10 mouse cellular contexts compared by ENCODE assay signal in genomic region chr10:42697007-42697406, GRCm38 (mm10).
DNase-seq lines count a peak whose midpoint lies in the region; ATAC-seq and TF ChIP-seq lines count a peak whose summit lies in the region.
"Had no signal": no experiment of that assay in that cellular context is flagged by ENCODE, and none has a peak within 500 bp of the region (broad histone marks: within the 10 kb centered on the region; RNA-seq: fewer than 3 reads in every experiment).

No protein-coding gene starts in this region.

- H3K27me3 ChIP-seq in hindbrain, embryonic 10.5 days (ENCODE audit: insufficient read depth, poor library complexity, severe bottlenecking), result no peaks in the 10 kb centered on the region
- H3K27me3 ChIP-seq in hindbrain, embryonic 12.5 days, result no peaks in the 10 kb centered on the region
- H3K27me3 ChIP-seq in small intestine, adult 2 months (ENCODE audit: control insufficient read depth, insufficient read depth, low read length), result no peaks in the 10 kb centered on the region
- H3K27me3 ChIP-seq: embryonic facial prominence, embryonic 12.5 days; neural tube, embryonic 13.5 days had no signal

- peak; percentile 61; the same call in 1 of the 2 replicates for TF ChIP-seq CTCF in small intestine, adult 2 months (IDR thresholded peaks at IDR 0.05; ENCODE audit: extremely low read depth, insufficient read length, insufficient replicate concordance, low read depth, low read length)

- H3K4me1 ChIP-seq in hindbrain, embryonic 10.5 days (replicated peaks), result no peaks in the 10 kb centered on the region
- H3K4me1 ChIP-seq in hindbrain, embryonic 12.5 days, result no peaks in the 10 kb centered on the region
- peaks cover 5% of the 10 kb centered on the region; the same call in 1 of the 2 replicates for H3K4me1 ChIP-seq in small intestine, adult 2 months (ENCODE audit: control insufficient read depth, insufficient read depth, insufficient read length, low read length)
- H3K4me1 ChIP-seq: neural tube, embryonic 13.5 days had no signal

- H3K9ac ChIP-seq in hindbrain, embryonic 12.5 days, result no peak overlapping the region
- H3K9ac ChIP-seq: embryonic facial prominence, embryonic 12.5 days; neural tube, embryonic 13.5 days had no signal

- H3K36me3 ChIP-seq in hindbrain, embryonic 10.5 days, result 0 out of 2 replicates have a peak, but pooled peaks cover 8% of the 10 kb centered on the region
- H3K36me3 ChIP-seq in hindbrain, embryonic 12.5 days, result peaks cover 13% of the 10 kb centered on the region
- peaks cover 35% of the 10 kb centered on the region for H3K36me3 ChIP-seq in small intestine, adult 2 months (ENCODE audit: control insufficient read depth, insufficient read depth, low read length)
- H3K36me3 ChIP-seq: embryonic facial prominence, embryonic 12.5 days had no signal

- H3K4me3 ChIP-seq in hindbrain, embryonic 10.5 days, result no peak overlapping the region
- no peak overlapping the region for H3K4me3 ChIP-seq in hindbrain, embryonic 12.5 days
- no peak overlapping the region for H3K4me3 ChIP-seq in small intestine, adult 2 months (ENCODE audit: low read depth, low read length)
- H3K4me3 ChIP-seq: embryonic facial prominence, embryonic 12.5 days; neural tube, embryonic 13.5 days had no signal

- DNase-seq in hindbrain, embryonic 10.5 days (ENCODE audit: low spot score), result peak; percentile 70
- DNase-seq in adrenal gland, adult (ENCODE audit: inconsistent age in 2 of 2, low spot score in 1 of 2), result peak; percentile 70 to 93
- peak; percentile 60 to 70 for DNase-seq in cerebellum, postnatal 36 days
- peak; percentile 16 to 57 for DNase-seq in gastrocnemius, postnatal 36 days
- DNase-seq in layer of hippocampus, adult 8-10 months (ENCODE audit: low spot score in 2 of 2), result peak; percentile 14 to 81
- peak; percentile 61 for DNase-seq in lung, postnatal 25 days (ENCODE audit: low spot score)

- H3K4me2 ChIP-seq in hindbrain, embryonic 12.5 days (replicated peaks), result no peak overlapping the region
- H3K4me2 ChIP-seq: embryonic facial prominence, embryonic 12.5 days; neural tube, embryonic 13.5 days had no signal

- no peak overlapping the region for H3K27ac ChIP-seq in hindbrain, embryonic 10.5 days
- no peak overlapping the region for H3K27ac ChIP-seq in hindbrain, embryonic 12.5 days
- H3K27ac ChIP-seq in small intestine, adult 2 months (ENCODE audit: insufficient read depth, low read depth, low read length), result no peak overlapping the region; the same call in 1 of the 2 replicates
- H3K27ac ChIP-seq: embryonic facial prominence, embryonic 12.5 days; neural tube, embryonic 13.5 days had no signal

- no peak for ATAC-seq in hindbrain, embryonic 12.5 days (ENCODE audit: low FRiP score)

- WGBS in hindbrain, embryonic 10.5 days, result 32% methylated on average over 8 of the region's 8 CpGs
- WGBS in hindbrain, embryonic 12.5 days, result 35% methylated on average over 8 of the region's 8 CpGs
- 15% methylated on average over 8 of the region's 8 CpGs for WGBS in small intestine, adult 2 months

- H3K9me3 ChIP-seq in hindbrain, embryonic 10.5 days, result no peaks in the 10 kb centered on the region
- H3K9me3 ChIP-seq in hindbrain, embryonic 12.5 days (replicated peaks), result no peaks in the 10 kb centered on the region
- H3K9me3 ChIP-seq: embryonic facial prominence, embryonic 12.5 days; neural tube, embryonic 13.5 days had no signal

- intact Hi-C loops in gastrocnemius, postnatal 36 days (cut with DNase I), result loop anchor here (5.0 kb wide), 1 partner anchor 35 kb away; no protein-coding TSS in a partner anchor

- no peak for TF ChIP-seq POLR2A in small intestine, adult 2 months (IDR thresholded peaks at IDR 0.05; ENCODE audit: low read depth, low read length)
